Mouse (Mus musculus): ENCODE results near the gene Fbxw8.

DNA sequence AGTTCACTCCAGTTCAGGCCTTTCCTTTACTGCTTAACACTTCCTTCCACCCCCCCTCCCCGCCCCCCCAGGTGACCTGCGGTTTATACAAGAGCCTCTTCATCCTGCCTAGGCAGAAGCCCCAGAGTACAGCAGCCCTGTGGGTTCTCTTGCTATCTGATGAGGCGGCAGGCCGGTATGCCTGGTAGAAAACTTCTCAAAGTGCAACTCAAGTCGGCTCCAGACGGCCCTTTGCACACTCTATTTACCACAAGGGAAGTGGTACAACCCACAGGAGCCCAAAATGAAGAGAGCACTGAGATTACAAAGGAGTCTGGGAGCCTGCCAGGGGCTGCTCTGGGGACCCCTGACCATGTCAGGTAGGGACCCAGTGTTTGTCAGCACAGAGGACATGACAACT, 73.3 kb downstream of the Fbxw8 start:
- TF ChIP-seq POLR2A (IDR thresholded peaks at IDR 0.05; ENCODE audit: control insufficient read depth, extremely low read depth, insufficient read depth, low read length, poor library complexity) (no peak; the same call in 1 of the 2 replicates), CTCF (IDR thresholded peaks at IDR 0.05; ENCODE audit: borderline replicate concordance, control insufficient read depth, extremely low read depth, insufficient read depth, low read length, poor library complexity) (no peak)
